Mouse (Mus musculus) forebrain, embryonic 16.5 days (tissue): ENCODE results near the gene Arhgap18. TPM values are rescaled to one million over a fixed set of nuclear protein-coding genes. Genes with fewer than 3 reads are reported as not detected.

Experiments used
- ATAC-seq: fragments of 200-750 bp; cut with Nextera tagmentation; 2 replicates; pipeline ENCODE4 v1.8.0; 2017; ENCODE audit warnings: mild to moderate bottlenecking, moderate library complexity
- H3K27ac ChIP-seq: fragments of 300-500 bp; sonication (generic); 2 replicates; pipeline ENCODE4 v1.5.1; 2014; ENCODE audit warnings: low read length, control low read depth
- H3K27me3 ChIP-seq: fragments of 300-500 bp; sonication (generic); replicated peaks from 2 replicates; pipeline ENCODE4 v1.6.1; 2014; ENCODE audit warnings: low read length; ENCODE audit not compliant: control insufficient read depth, insufficient read depth
- H3K36me3 ChIP-seq: fragments of 300-500 bp; sonication (generic); 2 replicates; pipeline ENCODE4 v1.6.1; 2014; ENCODE audit not compliant: control insufficient read depth, insufficient read depth
- H3K4me1 ChIP-seq: fragments of 300-500 bp; sonication (generic); replicated peaks from 2 replicates; pipeline ENCODE4 v1.6.1; 2014; ENCODE audit warnings: low read length; ENCODE audit not compliant: control insufficient read depth, insufficient read depth
- H3K4me2 ChIP-seq: fragments of 300-500 bp; sonication (generic); 2 replicates; pipeline ENCODE4 v1.6.1; 2014; ENCODE audit warnings: mild to moderate bottlenecking, low read length, control low read depth
- H3K4me3 ChIP-seq: fragments of 300-500 bp; sonication (generic); replicated peaks from 2 replicates; pipeline ENCODE4 v1.5.1; 2014; ENCODE audit warnings: mild to moderate bottlenecking, low read length, control low read depth
- H3K9ac ChIP-seq: fragments of 300-500 bp; sonication (generic); replicated peaks from 2 replicates; pipeline ENCODE4 v1.6.1; 2014; ENCODE audit warnings: low read depth, low read length, control low read depth
- H3K9me3 ChIP-seq: fragments of 300-500 bp; sonication (generic); 2 replicates; pipeline ENCODE4 v1.6.1; 2016; ENCODE audit warnings: low read length; ENCODE audit not compliant: control insufficient read depth
- WGBS: fragments of 180-500 bp; shearing (Covaris S2); extraction: QIAGEN DNeasy Blood & Tissue Kit; methylation state at CpG from one replicate; pipeline ENCODE4 v1.1.7; 2014; 5-methylcytosine and 5-hydroxymethylcytosine counted together
- polyA plus RNA-seq: library from polyadenylated mRNA; unstranded; fragments of >200 nt; fragmentation: Nextera tagmentation; extraction: Ambion mirVana; gene quantifications from 2 replicates; pipeline ENCODE4 v1.2.1, GENCODE M21; 2015

The Arhgap18 gene
- polyA plus RNA-seq, 1 experiment from 2014 or later: 13.2 TPM

GRCm38 (mm10) chr10:26833393-26833792, 80.2 kb downstream of the Arhgap18 start:
- Histone ChIP-seq H3K4me1 (peaks cover 3% of the 10 kb centered on the region), H3K4me2 (no peak overlapping the region), H3K4me3 (no peak overlapping the region), H3K9ac (no peak overlapping the region), H3K36me3 (no peaks in the 10 kb centered on the region), H3K9me3 (no peaks in the 10 kb centered on the region), H3K27me3 (no peaks in the 10 kb centered on the region), H3K27ac (no peak overlapping the region)
- 94% methylated on average over 3 of the region's 3 CpGs for WGBS
- ATAC-seq: no peak

GRCm38 (mm10) chr10:26849311-26849710, 96.1 kb downstream of the Arhgap18 start:
- Histone ChIP-seq H3K9ac (no peak overlapping the region), H3K9me3 (no peaks in the 10 kb centered on the region), H3K27ac (no peak overlapping the region), H3K4me2 (no peak overlapping the region), H3K36me3 (no peaks in the 10 kb centered on the region), H3K4me1 (no peaks in the 10 kb centered on the region), H3K27me3 (no peaks in the 10 kb centered on the region), H3K4me3 (no peak overlapping the region)
- no peak for ATAC-seq
- WGBS: 73% methylated on average over 4 of the region's 4 CpGs

GRCm38 (mm10) chr10:26849854-26850253, 96.6 kb downstream of the Arhgap18 start:
- Histone ChIP-seq H3K4me3 (no peak overlapping the region), H3K4me2 (no peak overlapping the region), H3K9ac (no peak overlapping the region), H3K36me3 (no peaks in the 10 kb centered on the region), H3K27ac (no peak overlapping the region), H3K9me3 (no peaks in the 10 kb centered on the region), H3K27me3 (no peaks in the 10 kb centered on the region), H3K4me1 (no peaks in the 10 kb centered on the region)
- no peak for ATAC-seq
- WGBS: 78% methylated on average over 6 of the region's 6 CpGs

GRCm38 (mm10) chr10:26854556-26855100, 101.4 kb downstream of the Arhgap18 start:
- Histone ChIP-seq H3K27me3 (no peaks in the 10 kb centered on the region), H3K4me2 (no peak overlapping the region)

GRCm38 (mm10) chr10:26855851-26856535, 102.8 kb downstream of the Arhgap18 start:
- H3K9ac ChIP-seq: no peak overlapping the region
- no peaks in the 10 kb centered on the region for H3K9me3 ChIP-seq
- H3K4me3 ChIP-seq: no peak overlapping the region
- ATAC-seq: peak; percentile 93
- no peaks in the 10 kb centered on the region for H3K36me3 ChIP-seq
- H3K4me2 ChIP-seq: no peak overlapping the region
- H3K27ac ChIP-seq: no peak overlapping the region
- WGBS: 43% methylated on average over 8 of the region's 8 CpGs
- peaks cover 6% of the 10 kb centered on the region; the same call in 1 of the 2 replicates for H3K4me1 ChIP-seq
- no peaks in the 10 kb centered on the region for H3K27me3 ChIP-seq

More at GRCm38 (mm10) chr10:26854556-26855100, 101.4 kb downstream of the Arhgap18 start:
- H3K9me3 ChIP-seq: no peaks in the 10 kb centered on the region
- peaks cover 6% of the 10 kb centered on the region; the same call in 1 of the 2 replicates for H3K4me1 ChIP-seq
- ATAC-seq: no peak
- no peaks in the 10 kb centered on the region for H3K36me3 ChIP-seq
- 86% methylated on average over 5 of the region's 5 CpGs for WGBS
- H3K9ac ChIP-seq: no peak overlapping the region
- H3K4me3 ChIP-seq: no peak overlapping the region
- H3K27ac ChIP-seq: no peak overlapping the region

GRCm38 (mm10) chr10:26857583-26857982, 104.4 kb downstream of the Arhgap18 start:
- H3K9ac ChIP-seq: no peak overlapping the region
- no peak for ATAC-seq
- H3K27ac ChIP-seq: no peak overlapping the region
- WGBS: 84% methylated on average over 4 of the region's 4 CpGs
- no peaks in the 10 kb centered on the region for H3K9me3 ChIP-seq
- no peak overlapping the region for H3K4me3 ChIP-seq
- H3K4me1 ChIP-seq: peaks cover 6% of the 10 kb centered on the region; the same call in 1 of the 2 replicates
- H3K36me3 ChIP-seq: no peaks in the 10 kb centered on the region
- no peak overlapping the region for H3K4me2 ChIP-seq
- no peaks in the 10 kb centered on the region for H3K27me3 ChIP-seq

GRCm38 (mm10) chr10:26858537-26858936, 105.3 kb downstream of the Arhgap18 start:
- Histone ChIP-seq H3K36me3 (no peaks in the 10 kb centered on the region), H3K4me3 (no peak overlapping the region), H3K4me1 (peaks cover 6% of the 10 kb centered on the region; the same call in 1 of the 2 replicates), H3K9me3 (no peaks in the 10 kb centered on the region), H3K27me3 (no peaks in the 10 kb centered on the region), H3K9ac (no peak overlapping the region), H3K27ac (no peak overlapping the region), H3K4me2 (no peak overlapping the region)
- WGBS: 51% methylated on average over 4 of the region's 4 CpGs
- no peak for ATAC-seq

GRCm38 (mm10) chr10:26861231-26861630, 108.0 kb downstream of the Arhgap18 start:
- peaks cover under 1% of the 10 kb centered on the region; the same call in 1 of the 2 replicates for H3K4me1 ChIP-seq
- H3K9me3 ChIP-seq: no peaks in the 10 kb centered on the region
- ATAC-seq: no peak
- H3K9ac ChIP-seq: no peak overlapping the region
- H3K36me3 ChIP-seq: no peaks in the 10 kb centered on the region
- H3K27ac ChIP-seq: no peak overlapping the region
- no peak overlapping the region for H3K4me3 ChIP-seq
- H3K27me3 ChIP-seq: no peaks in the 10 kb centered on the region
- no peak overlapping the region for H3K4me2 ChIP-seq

GRCm38 (mm10) chr10:26862207-26862606, 109.0 kb downstream of the Arhgap18 start:
- H3K4me2 ChIP-seq: no peak overlapping the region
- no peak overlapping the region for H3K27ac ChIP-seq
- no peaks in the 10 kb centered on the region for H3K36me3 ChIP-seq
- no peak overlapping the region for H3K4me3 ChIP-seq
- no peaks in the 10 kb centered on the region for H3K4me1 ChIP-seq
- H3K27me3 ChIP-seq: no peaks in the 10 kb centered on the region
- 90% methylated on average over 4 of the region's 4 CpGs for WGBS
- H3K9ac ChIP-seq: no peak overlapping the region
- no peak for ATAC-seq
- H3K9me3 ChIP-seq: no peaks in the 10 kb centered on the region
